Mouse (Mus musculus): ENCODE measurements around the gene Lipo2.
"Not testable (repeated sequence)": the region's sequence is repeated elsewhere in the genome, so short reads cannot be mapped to it uniquely, and the experiment has no call there.

The Lipo2 gene

DNA sequence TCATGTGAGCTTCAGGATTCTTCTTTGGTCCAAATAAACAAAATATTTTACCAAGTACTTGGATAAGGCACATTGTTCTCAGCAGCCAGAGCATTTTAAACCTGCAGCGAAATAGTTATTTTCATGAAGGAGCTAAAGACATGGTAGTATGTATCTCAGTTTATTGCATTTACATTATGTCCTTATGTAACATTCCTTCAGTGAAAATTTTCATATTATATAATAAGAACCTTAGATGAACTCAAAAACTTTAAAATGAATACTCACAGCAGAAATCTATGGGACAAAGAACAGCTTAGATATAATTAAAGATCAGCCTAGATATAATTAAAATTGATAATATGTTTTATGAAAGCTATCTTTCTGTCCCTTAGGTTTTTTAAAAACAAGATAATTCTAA, at the start of gene Lipo2:
TSS of gene Lipo2 (minus strand) at position 101 of the 400 bp plus-strand sequence.
- in situ Hi-C loops (cut with MboI; ENCODE audit: unreplicated experiment in 2 of 2), result not testable (repeated sequence)

DNA sequence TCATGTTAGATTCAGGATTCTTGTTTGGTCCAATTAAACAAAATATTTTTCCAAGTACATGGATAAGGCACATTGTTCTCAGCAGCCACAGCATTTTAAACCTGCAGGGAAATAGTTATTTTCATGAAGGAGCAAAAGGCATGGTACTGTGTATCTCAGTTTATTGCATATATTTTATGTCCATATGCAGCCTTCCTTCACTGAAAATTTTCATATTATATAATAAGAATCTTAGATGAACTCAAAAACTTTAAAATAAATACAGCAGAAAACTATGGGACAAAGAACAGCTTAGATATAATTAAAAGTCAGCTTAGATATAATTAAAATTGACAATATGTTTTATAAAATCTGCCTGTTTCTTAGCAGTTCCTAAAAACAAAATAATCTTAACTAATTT, 36.2 kb upstream of the Lipo2 start, which contains the start of gene Lipo1:
TSS of gene Lipo1 (minus strand) at position 101 of the 400 bp plus-strand sequence.
- in situ Hi-C loops (cut with MboI; ENCODE audit: unreplicated experiment in 2 of 2), result not testable (repeated sequence)

- in situ Hi-C loops (cut with MboI; ENCODE audit: unreplicated experiment in 2 of 2), result no loop called here
Observed at GRCm38 (mm10) chr19:33786576-33787277, 35.6 kb upstream of the Lipo2 start.

- in situ Hi-C loops (cut with MboI; ENCODE audit: unreplicated experiment in 2 of 2), result not testable (repeated sequence)
Observed at GRCm38 (mm10) chr19:33761287-33762086, 10.3 kb upstream of the Lipo2 start, which contains the start of gene Lipo3. TSS of gene Lipo3 (minus strand) at chr19:33761951.

Data from v-Abl transformed pro-B cells (cell line).